Mouse (Mus musculus): ENCODE data around the gene S100a2.

DNA sequence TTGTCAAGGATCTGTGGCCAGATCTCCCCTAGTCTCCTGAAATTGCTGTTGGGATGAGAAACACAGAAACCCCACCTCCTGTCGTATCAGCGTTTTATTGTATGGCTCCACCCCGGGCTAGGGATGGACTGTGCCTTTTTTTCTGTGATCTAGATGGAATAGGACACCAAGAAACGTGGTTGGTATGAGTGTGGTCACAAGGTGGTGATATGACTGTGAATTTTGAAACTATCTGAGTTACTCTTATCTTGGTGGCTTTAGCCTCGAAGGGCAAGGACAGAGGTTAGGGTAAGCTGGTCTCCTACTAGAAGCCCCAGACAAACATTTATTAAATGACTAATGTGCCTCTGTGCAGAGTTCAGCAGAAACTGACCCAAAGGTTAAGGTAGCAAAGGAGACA is 5.5 kb downstream of the S100a2 start:
- no peak for TF ChIP-seq GATA1 (IDR thresholded peaks at IDR 0.05; ENCODE audit: low read length)
- TF ChIP-seq TAL1 (IDR thresholded peaks at IDR 0.05; ENCODE audit: low read length) = no peak
